8 mouse cellular contexts compared by ENCODE assay signal in the genomic region with DNA sequence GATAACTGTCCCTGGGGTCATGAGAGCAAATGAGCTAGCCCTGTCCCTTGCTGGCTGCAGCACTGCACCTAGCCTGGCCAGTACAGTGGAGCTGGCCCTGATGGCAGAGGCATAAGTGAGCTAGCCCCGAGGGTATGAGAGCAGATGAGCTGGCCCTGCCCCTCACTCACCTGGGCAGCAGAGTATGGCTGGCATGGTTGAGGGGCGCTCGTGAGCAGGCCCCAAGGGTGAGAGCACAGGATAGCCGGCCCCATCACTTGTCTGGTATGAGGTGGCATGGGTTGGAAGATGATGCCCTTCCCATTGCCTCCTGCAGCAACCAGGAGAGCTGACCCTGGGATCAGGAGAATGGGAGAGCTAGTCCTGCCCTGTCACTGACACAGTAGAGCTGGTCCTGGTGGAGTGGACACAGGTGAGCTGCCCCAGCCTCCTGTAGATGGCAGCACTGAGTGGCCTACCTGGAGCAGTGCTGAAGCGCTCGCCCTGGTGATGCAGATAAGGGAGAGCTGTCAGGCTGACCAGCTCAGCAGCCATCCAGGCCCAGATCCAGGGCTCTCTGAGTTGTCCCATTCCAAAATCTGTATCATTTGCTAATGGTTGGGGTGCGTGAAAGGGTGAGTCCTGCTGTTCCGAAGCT. TPM values are rescaled to one million over a fixed set of nuclear protein-coding genes. Genes with fewer than 3 reads are reported as not detected.
DNase-seq lines count a peak whose midpoint lies in the region; ATAC-seq and TF ChIP-seq lines count a peak whose summit lies in the region.

No protein-coding gene starts in this region.

- WGBS in liver, embryonic 14.5 days (ENCODE audit: insufficient replicate concordance): 64% methylated on average over 8 of the region's 8 CpGs
- WGBS in spleen, adult 2 months: 92% methylated on average over 8 of the region's 8 CpGs

- no peak overlapping the region for H3K4me3 ChIP-seq in liver, embryonic 14.5 days (ENCODE audit: insufficient read depth in 1 of 2, low read depth in 2 of 2, low read length in 2 of 2)
- H3K4me3 ChIP-seq in spleen, adult 2 months (ENCODE audit: extremely low read depth, insufficient read depth, insufficient read length): no peak overlapping the region

- peak; percentile 50 for TF ChIP-seq CTCF in Patski (IDR thresholded peaks at IDR 0.05)
- TF ChIP-seq CTCF in liver, embryonic 14.5 days (IDR thresholded peaks at IDR 0.05; ENCODE audit: low read depth): peak; percentile 87
- TF ChIP-seq CTCF in spleen, adult 2 months (IDR thresholded peaks at IDR 0.05; ENCODE audit: extremely low read depth, insufficient read depth, insufficient read length, insufficient replicate concordance): peak; percentile 56; the same call in 1 of the 2 replicates

- POLR2A ChIA-PET in Patski (lab: Charles Lee): interaction anchor here (1.4 kb wide), 1 partner anchor 62 kb away, joined by 5 read pairs; no protein-coding TSS in a partner anchor

- H3K4me1 ChIP-seq in liver, embryonic 14.5 days (replicated peaks; ENCODE audit: control insufficient read depth in 2 of 2, insufficient read depth in 2 of 2, low read length in 1 of 2): peaks cover 0 to 9% of the 10 kb centered on the region in 2 experiments; a peak in 2 of 4 replicates
- H3K4me1 ChIP-seq in spleen, adult 2 months (ENCODE audit: control insufficient read depth, insufficient read depth, insufficient read length): no peaks in the 10 kb centered on the region

- peaks cover 5% of the 10 kb centered on the region for H3K36me3 ChIP-seq in liver, embryonic 14.5 days (replicated peaks; ENCODE audit: control insufficient read depth, insufficient read depth, low read depth)
- peaks cover 20% of the 10 kb centered on the region for H3K36me3 ChIP-seq in spleen, adult 2 months (ENCODE audit: control insufficient read depth, insufficient read depth, low read length)

- peak; percentile 25 for DNase-seq in layer of hippocampus, adult 11-12 months (ENCODE audit: low spot score)
- no peak for DNase-seq in layer of hippocampus, adult 9-10 months (ENCODE audit: low spot score)
- DNase-seq in Patski (ENCODE audit: low read depth, low spot score): no peak
- DNase-seq in cerebellum, adult 9-10 months: peak; percentile 73
- peak; percentile 72 for DNase-seq in induced T-regulatory cell, adult 2 months (ENCODE audit: low read depth)
- DNase-seq in liver, embryonic 14.5 days (ENCODE audit: low read depth in 3 of 3, low spot score in 3 of 3): peak in 2 of 3 experiments; percentile 10 to 22
- DNase-seq in spleen, adult 2 months (ENCODE audit: low read depth in 1 of 2, low spot score in 2 of 2): peak in 1 of 2 experiments; percentile 26

- ATAC-seq in Patski: no peak
- peak; percentile 58 for ATAC-seq in liver, embryonic 14.5 days (ENCODE audit: insufficient read depth)
- ATAC-seq in granulocyte monocyte progenitor cell, adult 5-6 weeks (replicated peaks; ENCODE audit: poor library complexity, severe bottlenecking): no peak

- no peak overlapping the region for H3K27ac ChIP-seq in liver, embryonic 14.5 days
- H3K27ac ChIP-seq in spleen, adult 2 months (ENCODE audit: insufficient read depth, low read length): no peak overlapping the region

- H3K9ac ChIP-seq in liver, embryonic 14.5 days (replicated peaks): no peak overlapping the region

- TF ChIP-seq EP300 in liver, embryonic 14.5 days (IDR thresholded peaks at IDR 0.05; ENCODE audit: low read depth): no peak

- in situ Hi-C loops in Patski (cut with MboI; ENCODE audit: low pct_unique_long_range_greater_than_20kb): no loop called here

- no peaks in the 10 kb centered on the region for H3K9me3 ChIP-seq in liver, embryonic 14.5 days (ENCODE audit: control insufficient read depth, low read length)

- TF ChIP-seq POLR2A in spleen, adult 2 months (IDR thresholded peaks at IDR 0.05; ENCODE audit: low read depth, low read length): no peak

- no peak overlapping the region for H3K4me2 ChIP-seq in liver, embryonic 14.5 days (ENCODE audit: low read depth)

- no peaks in the 10 kb centered on the region for H3K27me3 ChIP-seq in Patski
- H3K27me3 ChIP-seq in liver, embryonic 14.5 days (ENCODE audit: control insufficient read depth, insufficient read depth, low read length): no peaks in the 10 kb centered on the region
- H3K27me3 ChIP-seq in spleen, adult 2 months (ENCODE audit: control insufficient read depth, insufficient read depth, low read length): no peaks in the 10 kb centered on the region

- CTCF ChIA-PET in Patski (lab: Charles Lee): interaction anchor here (0.9 to 4.2 kb wide), 11 partner anchors 10 to 93 kb away, joined by 3 to 39 read pairs (median 4); a partner anchor contains a TSS

RNA-seq across cellular contexts. Expression of a gene that starts 3.4 kb away (rescaled TPM):
- 0.44 TPM for polyA plus RNA-seq in Patski (2021)
- polyA plus RNA-seq in liver, embryonic 14.5 days (2012; rRNA removed): 1.5 and 2.1 TPM in 2 replicates
- 4.7 and 5.6 TPM in 2 replicates for polyA plus RNA-seq in liver, embryonic 14.5 days (2014; fragmentation: Nextera tagmentation; extraction: Ambion mirVana)
- 0.18 and 0.26 TPM in 2 replicates for polyA plus RNA-seq in spleen, adult 2 months (2012; rRNA removed)
- total RNA-seq in granulocyte monocyte progenitor cell, adult 5-6 weeks (2014; fragmentation: Nextera tagmentation): 0.51 and 2.0 TPM in 2 replicates
- 0.57 and 1.2 TPM in 2 replicates for total RNA-seq in granulocyte monocyte progenitor cell, adult 5-6 weeks (2017)

RNA-seq across cellular contexts. Expression of a gene that starts 32.0 kb away (rescaled TPM):
- 100 TPM for polyA plus RNA-seq in Patski (2021)
- polyA plus RNA-seq in liver, embryonic 14.5 days (2012; rRNA removed): 24.9 and 41.0 TPM in 2 replicates
- polyA plus RNA-seq in liver, embryonic 14.5 days (2014; fragmentation: Nextera tagmentation; extraction: Ambion mirVana): 63.4 and 65.8 TPM in 2 replicates
- 73.8 and 102 TPM in 2 replicates for polyA plus RNA-seq in spleen, adult 2 months (2012; rRNA removed)
- 753 and 1,014 TPM in 2 replicates for total RNA-seq in granulocyte monocyte progenitor cell, adult 5-6 weeks (2014; fragmentation: Nextera tagmentation)
- total RNA-seq in granulocyte monocyte progenitor cell, adult 5-6 weeks (2017): 752 and 880 TPM in 2 replicates

RNA-seq across cellular contexts. Expression of a gene that starts 54.7 kb away (rescaled TPM):
- polyA plus RNA-seq in Patski (2021): 0.09 TPM
- polyA plus RNA-seq in liver, embryonic 14.5 days (2012; rRNA removed): 4.1 and 5.7 TPM in 2 replicates
- 9.7 and 10.1 TPM in 2 replicates for polyA plus RNA-seq in liver, embryonic 14.5 days (2014; fragmentation: Nextera tagmentation; extraction: Ambion mirVana)
- polyA plus RNA-seq in spleen, adult 2 months (2012; rRNA removed): 0.04 and 0.11 TPM in 2 replicates
- not detected in 2 replicates for total RNA-seq in granulocyte monocyte progenitor cell, adult 5-6 weeks (2014; fragmentation: Nextera tagmentation)
- 0.65 TPM in 1 of 2 replicates, not detected in the other for total RNA-seq in granulocyte monocyte progenitor cell, adult 5-6 weeks (2017)

RNA-seq across cellular contexts. Expression of a gene that starts 55.3 kb away (rescaled TPM):
- 0.12 TPM for polyA plus RNA-seq in Patski (2021)
- polyA plus RNA-seq in liver, embryonic 14.5 days (2012; rRNA removed): 0.02 TPM in 1 of 2 replicates, not detected in the other
- 0.09 and 0.15 TPM in 2 replicates for polyA plus RNA-seq in liver, embryonic 14.5 days (2014; fragmentation: Nextera tagmentation; extraction: Ambion mirVana)
- polyA plus RNA-seq in spleen, adult 2 months (2012; rRNA removed): 0.02 TPM in 1 of 2 replicates, not detected in the other
- total RNA-seq in granulocyte monocyte progenitor cell, adult 5-6 weeks (2014; fragmentation: Nextera tagmentation): 0.13 TPM in 1 of 2 replicates, not detected in the other
- 0.26 and 2.6 TPM in 2 replicates for total RNA-seq in granulocyte monocyte progenitor cell, adult 5-6 weeks (2017)

Comparison
In these comparisons a context has a peak if more than half of its experiments do, and no peak if none do; other contexts are left out.
1. DNase-seq: peak in layer of hippocampus, adult 11-12 months (single experiment), cerebellum, adult 9-10 months (single experiment), induced T-regulatory cell, adult 2 months (single experiment) and liver, embryonic 14.5 days (2 of 3); none in layer of hippocampus, adult 9-10 months (single experiment) and Patski (single experiment).
2. Peak in every context shown above with its lines, with median percentiles within 50 percentile points of each other: CTCF ChIP-seq.